Mouse (Mus musculus) megakaryocyte, embryonic 14.5 days (primary cell): ENCODE results near the gene Galnt14.

Experiments used
- FLI1 ChIP-seq: IDR thresholded peaks from 2 replicates; pipeline ENCODE4 v1.6.1; 2012; ENCODE audit warnings: low read length, inconsistent platforms, mixed read lengths
- GATA1 ChIP-seq: IDR thresholded peaks from 3 replicates; pipeline ENCODE4 v1.6.1; 2012; ENCODE audit warnings: mixed read lengths, low read length, inconsistent platforms, borderline replicate concordance

- no peak for TF ChIP-seq GATA1
- no peak for TF ChIP-seq FLI1
Observed at GRCm38 (mm10) chr17:73458741-73459140, 251.5 kb downstream of the Galnt14 start.
